Mouse (Mus musculus): ENCODE results near the gene Cnot1.

GRCm38 (mm10) chr8:95806461-95807191, 638 bp downstream of the Cnot1 start:
- TF ChIP-seq CTCF (IDR thresholded peaks at IDR 0.05; ENCODE audit: insufficient read depth, low read depth, low read length) (no peak), POLR2A (IDR thresholded peaks at IDR 0.05; ENCODE audit: insufficient read depth, low read depth, low read length) (no peak)

All from olfactory bulb, adult 2 months (tissue).